8 mouse cellular contexts compared by ENCODE assay signal in genomic region chr4:107701116-107701515, GRCm38 (mm10). TPM values are rescaled to one million over a fixed set of nuclear protein-coding genes. Genes with fewer than 3 reads are reported as not detected.
DNase-seq lines count a peak whose midpoint lies in the region; ATAC-seq and TF ChIP-seq lines count a peak whose summit lies in the region.

No protein-coding gene starts in this region.

- dilution Hi-C loops in CH12.LX (cut with MboI; ENCODE audit: extremely low pct_ligation_motif_present, extremely low pct_unique_long_range_greater_than_20kb, low sequenced_read_pairs), result no loop called here

- no peak overlapping the region for H3K4me3 ChIP-seq in CH12.LX (replicated peaks in 1 of 3; ENCODE audit: low read depth in 2 of 3, low read length in 2 of 3, poor library complexity in 1 of 3)
- H3K4me3 ChIP-seq in forebrain, embryonic 14.5 days (ENCODE audit: low read depth, low read length), result no peak overlapping the region
- H3K4me3 ChIP-seq in neural tube, embryonic 11.5 days (ENCODE audit: low read depth, low read length), result no peak overlapping the region

- peak; percentile 58 to 78 for TF ChIP-seq CTCF in CH12.LX (conservative IDR thresholded peaks at IDR 0.05 in 1 of 2, IDR thresholded peaks at IDR 0.05 in 1 of 2; ENCODE audit: low read depth in 2 of 2, low read length in 2 of 2)

- no peak for TF ChIP-seq EP300 in CH12.LX (IDR thresholded peaks at IDR 0.05; ENCODE audit: low read length)

- in situ Hi-C loops in CH12.LX (cut with MboI; ENCODE audit: low pct_ligation_motif_present, low pct_unique_long_range_greater_than_20kb, low sequenced_read_pairs), result no loop called here

- peaks cover 5% of the 10 kb centered on the region for H3K9me3 ChIP-seq in CH12.LX (replicated peaks; ENCODE audit: low read length)
- H3K9me3 ChIP-seq in forebrain, embryonic 14.5 days (replicated peaks; ENCODE audit: control insufficient read depth, low read length), result no peaks in the 10 kb centered on the region
- H3K9me3 ChIP-seq in neural tube, embryonic 11.5 days (ENCODE audit: control insufficient read depth, low read length), result no peaks in the 10 kb centered on the region

- no peaks in the 10 kb centered on the region for H3K27me3 ChIP-seq in CH12.LX (replicated peaks)
- H3K27me3 ChIP-seq in forebrain, embryonic 14.5 days (replicated peaks; ENCODE audit: control insufficient read depth, insufficient read depth, low read length), result no peaks in the 10 kb centered on the region
- no peaks in the 10 kb centered on the region for H3K27me3 ChIP-seq in neural tube, embryonic 11.5 days (ENCODE audit: control insufficient read depth, insufficient read depth, low read length)

- TF ChIP-seq RAD21 in CH12.LX (IDR thresholded peaks at IDR 0.05; ENCODE audit: low read depth, low read length), result peak; percentile 67

- H3K4me1 ChIP-seq in CH12.LX (ENCODE audit: control insufficient read depth in 1 of 2, insufficient read depth in 2 of 2), result peaks cover 0 to 2% of the 10 kb centered on the region in 2 experiments; a peak in 1 of 4 replicates
- H3K4me1 ChIP-seq in forebrain, embryonic 14.5 days (ENCODE audit: control insufficient read depth, insufficient read depth, low read length), result no peaks in the 10 kb centered on the region
- H3K4me1 ChIP-seq in neural tube, embryonic 11.5 days (ENCODE audit: control insufficient read depth, insufficient read depth, low read length), result no peaks in the 10 kb centered on the region

- H3K27ac ChIP-seq in CH12.LX (ENCODE audit: insufficient read depth, low read depth), result no peak overlapping the region
- no peak overlapping the region for H3K27ac ChIP-seq in forebrain, embryonic 14.5 days (ENCODE audit: low read depth, low read length)
- H3K27ac ChIP-seq in neural tube, embryonic 11.5 days (ENCODE audit: low read depth, low read length), result no peak overlapping the region

- DNase-seq in heart, postnatal 10 days, result peak; percentile 7 to 29
- DNase-seq in heart, adult 11 months, result no peak
- peak; percentile 43 for DNase-seq in CH12.LX (ENCODE audit: extremely low read depth)
- DNase-seq in adrenal gland, postnatal 25 days, result peak; percentile 54
- peak; percentile 77 for DNase-seq in forebrain, embryonic 14.5 days (ENCODE audit: low spot score)
- peak; percentile 39 to 57 for DNase-seq in layer of hippocampus, postnatal 14 days (ENCODE audit: low spot score in 2 of 2)
- DNase-seq in neural tube, embryonic 11.5 days (ENCODE audit: low spot score), result peak; percentile 75
- no peak for DNase-seq in T-cell, adult 2 months (ENCODE audit: low spot score)

- ATAC-seq in forebrain, embryonic 14.5 days, result 0 out of 2 replicates have a peak, but pooled peaks have one; percentile 40
- no peak for ATAC-seq in neural tube, embryonic 11.5 days (ENCODE audit: insufficient read depth, low FRiP score, low TSS enrichment)

- WGBS in forebrain, embryonic 14.5 days, result 32% methylated on average over 11 of the region's 11 CpGs
- 32% methylated on average over 11 of the region's 11 CpGs for WGBS in neural tube, embryonic 11.5 days

- H3K4me2 ChIP-seq in CH12.LX (ENCODE audit: insufficient read depth, low read depth, poor library complexity, severe bottlenecking), result no peak overlapping the region
- H3K4me2 ChIP-seq in forebrain, embryonic 14.5 days (ENCODE audit: low read length), result no peak overlapping the region
- H3K4me2 ChIP-seq in neural tube, embryonic 11.5 days (ENCODE audit: low read depth), result no peak overlapping the region

- intact Hi-C loops in heart, postnatal 10 days (cut with DNase I), result no loop called here

- H3K79me2 ChIP-seq in CH12.LX (replicated peaks; ENCODE audit: control insufficient read depth, extremely low read depth, insufficient read depth, poor library complexity, severe bottlenecking), result no peaks in the 10 kb centered on the region

- TF ChIP-seq POLR2A in CH12.LX (IDR thresholded peaks at IDR 0.05; ENCODE audit: low read depth, low read length), result no peak

- H3K36me3 ChIP-seq in CH12.LX (replicated peaks in 1 of 2; ENCODE audit: control insufficient read depth in 1 of 2, insufficient read depth in 1 of 2, low read length in 1 of 2), result no peaks in the 10 kb centered on the region
- H3K36me3 ChIP-seq in forebrain, embryonic 14.5 days (ENCODE audit: control insufficient read depth, insufficient read depth, low read length), result no peaks in the 10 kb centered on the region
- no peaks in the 10 kb centered on the region for H3K36me3 ChIP-seq in neural tube, embryonic 11.5 days (ENCODE audit: control insufficient read depth, insufficient read depth, low read length)

- H3K9ac ChIP-seq in CH12.LX (ENCODE audit: insufficient read depth, low read depth), result no peak overlapping the region
- H3K9ac ChIP-seq in forebrain, embryonic 14.5 days (ENCODE audit: low read length), result no peak overlapping the region
- no peak overlapping the region for H3K9ac ChIP-seq in neural tube, embryonic 11.5 days (ENCODE audit: low read length)

TF ChIP-seq in CH12.LX, 34 proteins besides CTCF, POLR2A, EP300 and RAD21:
- TF ChIP-seq SMC3 (IDR thresholded peaks at IDR 0.05; ENCODE audit: low read depth, low read length) (peak; percentile 64), NELFE (IDR thresholded peaks at IDR 0.05; ENCODE audit: low read depth, low read length) (no peak)

RNA-seq across cellular contexts. Expression of gene Dmrtb1, which starts 17.1 kb away (rescaled TPM):
- total RNA-seq in heart, postnatal 10 days (2021), result not detected
- total RNA-seq in CH12.LX (2012; rRNA removed) (not detected in 2 replicates), CH12.LX (2014; rRNA removed) (not detected in 2 replicates)
- polyA plus RNA-seq in CH12.LX (2012; ENCODE audit: insufficient read length, low read depth), result not detected in 2 replicates
- not detected in 2 replicates for total RNA-seq in adrenal gland, postnatal 25 days (2021)
- polyA plus RNA-seq in forebrain, embryonic 14.5 days (2014; fragmentation: Nextera tagmentation; extraction: Ambion mirVana), result 24.3 and 30.6 TPM in 2 replicates
- total RNA-seq in layer of hippocampus, postnatal 14 days (2021), result 1 to 10 TPM; 1.6 to 3.0 TPM
- 5.8 and 7.1 TPM in 2 replicates for polyA plus RNA-seq in neural tube, embryonic 11.5 days (2014; fragmentation: Nextera tagmentation; extraction: Ambion mirVana)

Comparison
In these comparisons a context has a peak if more than half of its experiments do, and no peak if none do; other contexts are left out.
1. DNase-seq: peak in heart, postnatal 10 days (2 of 2), CH12.LX (single experiment), adrenal gland, postnatal 25 days (single experiment), forebrain, embryonic 14.5 days (single experiment), layer of hippocampus, postnatal 14 days (2 of 2) and neural tube, embryonic 11.5 days (single experiment); none in heart, adult 11 months (single experiment) and T-cell, adult 2 months (single experiment).